Mouse (Mus musculus): Measurements from ENCODE around the gene Ergic2. TPM values are rescaled to one million over a fixed set of nuclear protein-coding genes. Genes with fewer than 3 reads are reported as not detected.
"Not testable (repeated sequence)": the region's sequence is repeated elsewhere in the genome, so short reads cannot be mapped to it uniquely, and the experiment has no call there.

The Ergic2 gene
- polyA plus RNA-seq, 1 experiment, result 208 TPM

DNA sequence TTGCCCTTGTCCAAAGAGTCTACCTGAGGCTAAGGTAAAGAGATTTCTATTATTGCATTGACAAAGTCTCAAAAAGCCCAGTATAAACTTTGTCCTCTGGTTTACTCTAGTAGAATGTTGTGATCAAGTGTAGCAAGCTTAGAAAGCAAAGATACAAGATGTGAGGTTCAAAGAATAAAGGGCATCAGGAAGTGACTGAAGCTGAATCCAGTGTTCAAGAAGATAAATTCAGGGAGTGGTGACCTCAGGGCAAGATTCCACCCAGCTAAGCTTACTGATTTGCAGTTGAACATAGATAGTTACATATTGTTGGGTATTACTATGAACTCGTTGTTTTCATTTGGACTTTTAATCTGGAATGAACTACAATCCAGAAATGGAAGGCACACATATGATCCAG is 26.5 kb downstream of the Ergic2 start:
- H3K4me3 ChIP-seq (ENCODE audit: control insufficient read depth, low read depth, low read length), result no peak overlapping the region
- TF ChIP-seq POLR2A (IDR thresholded peaks at IDR 0.05; ENCODE audit: control insufficient read depth, low read depth, low read length), result no peak
- TF ChIP-seq CTCF (IDR thresholded peaks at IDR 0.05; ENCODE audit: control insufficient read depth, insufficient read depth, insufficient replicate concordance, low read depth, low read length), result no peak
- H3K36me3 ChIP-seq (ENCODE audit: control insufficient read depth, insufficient read depth, low read length), result peaks cover 3% of the 10 kb centered on the region
- no peak overlapping the region for H3K27ac ChIP-seq (ENCODE audit: control insufficient read depth, insufficient read depth, low read depth, low read length)
- H3K27me3 ChIP-seq (ENCODE audit: control insufficient read depth, insufficient read depth, low read length), result no peaks in the 10 kb centered on the region
- H3K4me1 ChIP-seq (ENCODE audit: control insufficient read depth, insufficient read depth, low read length), result no peaks in the 10 kb centered on the region

DNA sequence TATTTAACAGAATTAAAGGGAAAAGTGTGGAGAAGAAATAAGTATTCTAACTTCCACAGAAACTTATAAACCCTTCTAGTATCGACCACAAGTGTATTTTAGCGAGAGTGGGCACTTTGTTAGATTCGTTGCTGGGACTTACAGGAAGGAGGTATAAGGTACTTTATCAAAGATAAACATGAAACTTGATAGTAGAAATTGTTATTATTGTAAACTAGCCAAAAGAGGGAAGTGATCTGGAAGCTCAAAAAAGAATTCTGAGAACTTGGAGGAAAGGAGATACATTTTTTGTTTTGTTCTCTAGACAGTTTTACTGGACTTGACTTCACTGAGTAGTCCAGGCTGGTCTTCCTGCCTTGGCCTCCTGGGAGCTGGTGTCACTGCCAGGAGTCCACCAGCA is 39.3 kb downstream of the Ergic2 start:
- H3K4me1 ChIP-seq (ENCODE audit: control insufficient read depth, insufficient read depth, low read length), result peaks cover 2% of the 10 kb centered on the region; the same call in 1 of the 2 replicates
- no peak overlapping the region for H3K4me3 ChIP-seq (ENCODE audit: control insufficient read depth, low read depth, low read length)
- no peaks in the 10 kb centered on the region for H3K36me3 ChIP-seq (ENCODE audit: control insufficient read depth, insufficient read depth, low read length)
- no peak for TF ChIP-seq CTCF (IDR thresholded peaks at IDR 0.05; ENCODE audit: control insufficient read depth, insufficient read depth, insufficient replicate concordance, low read depth, low read length)
- no peak for TF ChIP-seq POLR2A (IDR thresholded peaks at IDR 0.05; ENCODE audit: control insufficient read depth, low read depth, low read length)
- H3K27me3 ChIP-seq (ENCODE audit: control insufficient read depth, insufficient read depth, low read length), result no peaks in the 10 kb centered on the region
- H3K27ac ChIP-seq (ENCODE audit: control insufficient read depth, insufficient read depth, low read depth, low read length), result 0 out of 2 replicates have a peak overlapping the region, but pooled peaks have one; percentile 29

DNA sequence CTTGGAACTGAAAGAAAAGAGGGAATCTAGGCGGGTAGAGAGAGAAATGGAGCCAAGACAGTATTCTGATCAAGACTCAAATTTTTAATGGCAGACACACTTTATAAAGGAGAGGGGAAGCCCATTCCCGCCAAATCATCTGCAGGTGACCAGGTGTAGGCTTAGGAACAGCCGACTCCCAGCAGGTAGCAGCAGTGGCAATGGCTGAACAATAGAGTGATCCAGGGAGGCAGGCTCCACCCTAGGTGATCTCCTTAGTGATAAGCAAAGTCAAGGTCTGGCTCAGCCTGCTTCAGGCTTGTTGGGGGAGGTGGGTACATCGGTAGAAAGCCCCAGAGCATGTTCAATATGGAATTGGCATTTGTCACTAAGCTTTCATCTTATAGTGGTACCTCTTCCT is 59.9 kb downstream of the Ergic2 start:
- not testable (repeated sequence) for H3K27me3 ChIP-seq (ENCODE audit: control insufficient read depth, insufficient read depth, low read length); H3K4me3 ChIP-seq (ENCODE audit: control insufficient read depth, low read depth, low read length); H3K27ac ChIP-seq (ENCODE audit: control insufficient read depth, insufficient read depth, low read depth, low read length); H3K4me1 ChIP-seq (ENCODE audit: control insufficient read depth, insufficient read depth, low read length); H3K36me3 ChIP-seq (ENCODE audit: control insufficient read depth, insufficient read depth, low read length)

DNA sequence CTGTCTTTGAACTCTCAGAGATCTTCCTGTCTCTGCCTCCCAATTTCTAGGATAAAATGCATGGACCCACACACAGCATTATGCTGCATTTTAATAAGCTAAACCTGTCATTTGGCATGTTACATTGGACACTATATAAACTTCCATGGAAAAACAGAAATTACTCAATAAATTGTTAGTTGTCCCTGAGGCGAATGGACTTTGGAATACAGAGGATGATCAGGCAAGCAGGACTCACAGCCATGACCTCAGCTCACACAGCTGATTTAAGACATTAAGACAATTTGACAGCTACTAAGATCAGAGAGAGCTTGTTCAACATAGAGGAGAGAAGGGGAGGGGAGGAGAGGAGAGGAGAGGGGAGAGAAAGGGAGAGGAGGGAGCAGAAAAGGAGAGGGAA is 69.8 kb downstream of the Ergic2 start:
- Histone ChIP-seq H3K27ac (ENCODE audit: control insufficient read depth, insufficient read depth, low read depth, low read length) (no peak overlapping the region), H3K4me1 (ENCODE audit: control insufficient read depth, insufficient read depth, low read length) (no peaks in the 10 kb centered on the region)

DNA sequence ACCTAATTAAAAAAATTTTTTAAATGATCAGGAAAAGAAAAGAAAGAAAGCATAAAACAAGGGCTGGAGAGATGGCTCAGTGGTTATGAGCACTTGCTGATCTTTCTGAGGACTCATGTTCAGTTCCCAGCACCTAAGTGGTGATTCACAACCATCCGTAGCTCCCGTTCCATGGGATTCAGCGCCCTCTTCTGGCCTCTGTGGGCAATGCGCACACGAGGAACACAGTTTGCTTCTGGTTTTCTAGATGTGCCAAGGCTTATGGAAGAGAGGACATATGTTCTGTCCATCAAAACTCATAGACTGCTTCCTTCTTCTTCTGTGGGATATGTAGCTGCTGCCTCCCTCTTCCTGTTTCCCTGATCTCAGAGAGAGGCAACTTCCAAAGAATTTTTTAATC is 70.3 kb downstream of the Ergic2 start:
- TF ChIP-seq POLR2A (IDR thresholded peaks at IDR 0.05; ENCODE audit: control insufficient read depth, low read depth, low read length) (no peak), CTCF (IDR thresholded peaks at IDR 0.05; ENCODE audit: control insufficient read depth, insufficient read depth, insufficient replicate concordance, low read depth, low read length) (peak; percentile 80; the same call in 1 of the 2 replicates)
- Histone ChIP-seq H3K4me3 (ENCODE audit: control insufficient read depth, low read depth, low read length) (no peak overlapping the region), H3K27ac (ENCODE audit: control insufficient read depth, insufficient read depth, low read depth, low read length) (no peak overlapping the region), H3K36me3 (ENCODE audit: control insufficient read depth, insufficient read depth, low read length) (no peaks in the 10 kb centered on the region), H3K27me3 (ENCODE audit: control insufficient read depth, insufficient read depth, low read length) (no peaks in the 10 kb centered on the region), H3K4me1 (ENCODE audit: control insufficient read depth, insufficient read depth, low read length) (no peaks in the 10 kb centered on the region)

More for the DNA sequence above, 69.8 kb downstream of the Ergic2 start:
- no peak overlapping the region for H3K4me3 ChIP-seq (ENCODE audit: control insufficient read depth, low read depth, low read length)
- H3K27me3 ChIP-seq (ENCODE audit: control insufficient read depth, insufficient read depth, low read length), result no peaks in the 10 kb centered on the region
- no peaks in the 10 kb centered on the region for H3K36me3 ChIP-seq (ENCODE audit: control insufficient read depth, insufficient read depth, low read length)
- TF ChIP-seq POLR2A (IDR thresholded peaks at IDR 0.05; ENCODE audit: control insufficient read depth, low read depth, low read length) (no peak), CTCF (IDR thresholded peaks at IDR 0.05; ENCODE audit: control insufficient read depth, insufficient read depth, insufficient replicate concordance, low read depth, low read length) (no peak)

DNA sequence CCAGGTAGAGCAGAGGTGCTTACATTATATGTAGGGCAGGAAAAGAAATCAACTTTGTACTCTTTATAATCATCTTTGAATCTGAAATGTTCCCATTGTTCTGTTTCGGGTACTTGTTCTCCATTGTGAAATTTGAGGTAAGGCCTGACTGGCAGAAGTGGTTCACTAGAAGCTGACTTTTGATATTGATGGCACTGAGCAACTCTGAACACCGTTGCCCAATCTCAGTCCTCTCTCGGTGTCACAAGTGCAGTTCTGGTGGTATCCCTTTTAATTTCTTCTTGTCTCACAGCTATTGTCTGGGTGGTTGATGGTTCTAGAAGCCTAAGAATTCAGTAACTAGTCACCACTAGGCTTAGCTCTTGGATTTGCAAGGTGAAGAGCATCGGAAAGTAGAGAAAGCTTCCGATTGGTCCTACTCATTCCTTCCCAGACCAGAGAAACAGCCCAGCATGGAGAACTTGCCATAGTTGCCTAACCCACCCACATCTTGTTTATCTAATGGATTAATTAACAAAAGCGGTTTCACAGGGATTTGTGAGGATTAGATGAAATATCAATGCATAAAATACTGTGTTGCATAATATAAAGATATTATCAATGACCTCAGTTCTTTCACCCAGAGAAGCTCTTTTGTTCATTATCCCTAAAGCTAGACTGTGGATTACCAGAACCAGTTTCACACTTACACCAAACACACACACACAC is 72.7 kb downstream of the Ergic2 start:
- Histone ChIP-seq H3K27ac (ENCODE audit: control insufficient read depth, insufficient read depth, low read depth, low read length) (no peak overlapping the region), H3K27me3 (ENCODE audit: control insufficient read depth, insufficient read depth, low read length) (no peaks in the 10 kb centered on the region), H3K36me3 (ENCODE audit: control insufficient read depth, insufficient read depth, low read length) (no peaks in the 10 kb centered on the region), H3K4me1 (ENCODE audit: control insufficient read depth, insufficient read depth, low read length) (no peaks in the 10 kb centered on the region), H3K4me3 (ENCODE audit: control insufficient read depth, low read depth, low read length) (no peak overlapping the region)
- no peak for TF ChIP-seq POLR2A (IDR thresholded peaks at IDR 0.05; ENCODE audit: control insufficient read depth, low read depth, low read length)
- TF ChIP-seq CTCF (IDR thresholded peaks at IDR 0.05; ENCODE audit: control insufficient read depth, insufficient read depth, insufficient replicate concordance, low read depth, low read length), result no peak

DNA sequence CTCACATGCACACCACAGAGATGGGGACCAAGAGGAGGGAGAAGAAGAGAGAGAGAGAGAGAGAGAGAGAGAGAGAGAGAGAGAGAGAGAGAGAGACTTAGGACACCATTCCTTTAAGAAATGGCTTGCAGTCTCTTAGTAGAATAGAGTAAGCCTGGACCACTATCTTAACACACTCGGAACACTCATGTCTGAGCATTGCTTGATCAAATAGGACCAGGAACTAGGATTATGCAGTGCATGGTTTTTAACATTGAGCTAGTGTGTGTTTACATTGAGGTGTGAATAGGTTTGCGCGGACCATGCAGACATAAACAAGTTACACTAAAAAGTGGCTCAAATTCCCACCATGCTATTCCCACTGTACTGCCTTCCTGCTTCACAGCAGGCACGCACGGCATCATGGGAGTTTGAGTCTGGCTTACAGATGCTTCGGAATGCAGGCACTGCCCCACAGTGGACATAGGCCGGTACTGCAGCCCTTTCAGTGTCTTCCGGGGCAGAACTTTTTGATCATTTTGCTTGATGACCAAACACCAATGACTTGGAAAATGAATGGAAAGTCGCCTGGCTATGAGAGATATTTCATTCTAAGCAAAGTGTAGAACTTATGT is 76.3 kb downstream of the Ergic2 start:
- TF ChIP-seq CTCF (IDR thresholded peaks at IDR 0.05; ENCODE audit: control insufficient read depth, insufficient read depth, insufficient replicate concordance, low read depth, low read length) (peak; percentile 97; the same call in 1 of the 2 replicates), POLR2A (IDR thresholded peaks at IDR 0.05; ENCODE audit: control insufficient read depth, low read depth, low read length) (no peak)

More for the DNA sequence above, 76.3 kb downstream of the Ergic2 start:
- H3K36me3 ChIP-seq (ENCODE audit: control insufficient read depth, insufficient read depth, low read length), result no peaks in the 10 kb centered on the region
- no peaks in the 10 kb centered on the region for H3K4me1 ChIP-seq (ENCODE audit: control insufficient read depth, insufficient read depth, low read length)
- H3K27me3 ChIP-seq (ENCODE audit: control insufficient read depth, insufficient read depth, low read length), result no peaks in the 10 kb centered on the region
- no peak overlapping the region for H3K4me3 ChIP-seq (ENCODE audit: control insufficient read depth, low read depth, low read length)
- H3K27ac ChIP-seq (ENCODE audit: control insufficient read depth, insufficient read depth, low read depth, low read length), result no peak overlapping the region

Data from testis, adult 2 months (tissue).